ENCODE assay signal across 28 mouse cellular contexts in genomic region chr16:30447642-30448041, GRCm38 (mm10). TPM values are rescaled to one million over a fixed set of nuclear protein-coding genes. Genes with fewer than 3 reads are reported as not detected.
A peak's percentile ranks its signal among the peaks of the same experiment; 100 is the strongest.
DNase-seq lines count a peak whose midpoint lies in the region; ATAC-seq and TF ChIP-seq lines count a peak whose summit lies in the region.
"Had no signal": no experiment of that assay in that cellular context is flagged by ENCODE, and none has a peak within 500 bp of the region (broad histone marks: within the 10 kb centered on the region; RNA-seq: fewer than 3 reads in every experiment).

No protein-coding gene starts in this region.

- 48% methylated on average over 4 of the region's 4 CpGs for WGBS in heart, embryonic 10.5 days
- 36% methylated on average over 4 of the region's 4 CpGs for WGBS in heart, adult 2 months
- WGBS in thymus, adult 2 months, result 46% methylated on average over 4 of the region's 4 CpGs
- 40% methylated on average over 4 of the region's 4 CpGs for WGBS in liver, embryonic 12.5 days (ENCODE audit: insufficient replicate concordance)

- intact Hi-C loops in heart, adult 2 months (cut with DNase I), result no loop called here

- peaks cover 11% of the 10 kb centered on the region; the same call in 1 of the 2 replicates for H3K4me1 ChIP-seq in heart, embryonic 10.5 days
- no peaks in the 10 kb centered on the region for H3K4me1 ChIP-seq in heart, adult 2 months (ENCODE audit: control insufficient read depth, insufficient read depth, low read length)
- H3K4me1 ChIP-seq in thymus, adult 2 months (replicated peaks; ENCODE audit: control insufficient read depth, insufficient read depth, low read length), result peaks cover 5% of the 10 kb centered on the region
- peaks cover 32% of the 10 kb centered on the region for H3K4me1 ChIP-seq in liver, embryonic 12.5 days
- H3K4me1 ChIP-seq: stomach, embryonic 15.5 days had no signal

- TF ChIP-seq CTCF in heart, adult 2 months (IDR thresholded peaks at IDR 0.05), result no peak
- TF ChIP-seq CTCF in thymus, adult 2 months (IDR thresholded peaks at IDR 0.05; ENCODE audit: borderline replicate concordance, control insufficient read depth, extremely low read depth, insufficient read depth, low read length, poor library complexity), result no peak

- DNase-seq in heart, embryonic 10.5 days (ENCODE audit: low spot score), result peak; percentile 45
- DNase-seq in heart, adult 2 months, result no peak
- DNase-seq in thymus, adult 2 months, result no peak
- DNase-seq in thymus, postnatal 25 days, result no peak
- DNase-seq in frontal cortex, adult 2 months (ENCODE audit: extremely low spot score in 1 of 2, low spot score in 1 of 2), result no peak
- DNase-seq in adipocyte (ENCODE audit: low spot score), result no peak
- DNase-seq: adrenal gland, postnatal 25 days; cerebellum, adult 2 months; cerebellum, postnatal 14 days; gastrocnemius, postnatal 25 days; heart, postnatal 36 days; kidney, adult 9 months; kidney, postnatal 10 days; left cerebral cortex, postnatal 4 days; lung, adult 18-20 months; lung, postnatal 4 days; midbrain, embryonic 14.5 days; right cerebral cortex, postnatal 25 days; thymus, postnatal 36 days had no signal

- no peaks in the 10 kb centered on the region for H3K79me2 ChIP-seq in heart, adult 2 months (replicated peaks; ENCODE audit: control insufficient read depth, insufficient read depth, low read length)

- H3K27ac ChIP-seq in heart, embryonic 10.5 days, result no peak overlapping the region
- H3K27ac ChIP-seq in heart, adult 2 months, result no peak overlapping the region
- H3K27ac ChIP-seq in thymus, adult 2 months (ENCODE audit: control insufficient read depth, insufficient read depth, low read length), result peak overlapping the region; percentile 38; the same call in 1 of the 2 replicates
- H3K27ac ChIP-seq in liver, embryonic 12.5 days, result peak overlapping the region; percentile 27; the same call in 1 of the 2 replicates
- H3K27ac ChIP-seq: forebrain, embryonic 13.5 days; hindbrain, embryonic 14.5 days; stomach, embryonic 15.5 days had no signal

- no peak overlapping the region for H3K9ac ChIP-seq in heart, adult 2 months (ENCODE audit: low read depth, low read length)
- no peak overlapping the region for H3K9ac ChIP-seq in liver, embryonic 12.5 days
- H3K9ac ChIP-seq: forebrain, embryonic 13.5 days; hindbrain, embryonic 14.5 days; stomach, embryonic 15.5 days had no signal

- H3K36me3 ChIP-seq in heart, embryonic 10.5 days, result no peaks in the 10 kb centered on the region
- H3K36me3 ChIP-seq in heart, adult 2 months (ENCODE audit: control insufficient read depth, insufficient read depth, low read length), result no peaks in the 10 kb centered on the region
- no peaks in the 10 kb centered on the region for H3K36me3 ChIP-seq in thymus, adult 2 months (ENCODE audit: control insufficient read depth, insufficient read depth, low read length)
- no peaks in the 10 kb centered on the region for H3K36me3 ChIP-seq in liver, embryonic 12.5 days
- H3K36me3 ChIP-seq: G1E; stomach, embryonic 15.5 days had no signal

- ATAC-seq in liver, embryonic 12.5 days, result no peak
- peak; percentile 61 for ATAC-seq in megakaryocyte progenitor cell, adult 5-6 weeks (replicated peaks; ENCODE audit: poor library complexity)
- ATAC-seq: forebrain, embryonic 13.5 days; intestine, postnatal 0 days; lung, postnatal 0 days; Patski had no signal

- H3K27me3 ChIP-seq in heart, embryonic 10.5 days (ENCODE audit: insufficient read depth, poor library complexity, severe bottlenecking), result 0 out of 2 replicates have a peak, but pooled peaks cover 4% of the 10 kb centered on the region
- H3K27me3 ChIP-seq in heart, adult 2 months (ENCODE audit: control insufficient read depth, insufficient read depth, low read length), result no peaks in the 10 kb centered on the region
- no peaks in the 10 kb centered on the region for H3K27me3 ChIP-seq in thymus, adult 2 months (ENCODE audit: control insufficient read depth, insufficient read depth, low read length)
- peaks cover 8% of the 10 kb centered on the region; the same call in 1 of the 2 replicates for H3K27me3 ChIP-seq in liver, embryonic 12.5 days (replicated peaks)
- H3K27me3 ChIP-seq: forebrain, embryonic 13.5 days; Patski; stomach, embryonic 15.5 days had no signal

- no peak overlapping the region for H3K4me3 ChIP-seq in heart, embryonic 10.5 days
- no peak overlapping the region for H3K4me3 ChIP-seq in heart, adult 2 months
- H3K4me3 ChIP-seq in thymus, adult 2 months (ENCODE audit: control insufficient read depth, insufficient read depth, low read length), result no peak overlapping the region
- H3K4me3 ChIP-seq in liver, embryonic 12.5 days, result no peak overlapping the region
- H3K4me3 ChIP-seq: forebrain, embryonic 13.5 days; stomach, embryonic 15.5 days had no signal

- TF ChIP-seq EP300 in heart, adult 2 months (IDR thresholded peaks at IDR 0.05; ENCODE audit: insufficient read depth, low read depth, low read length), result no peak

- no peaks in the 10 kb centered on the region for H3K9me3 ChIP-seq in heart, embryonic 10.5 days
- H3K9me3 ChIP-seq in liver, embryonic 12.5 days (replicated peaks), result no peaks in the 10 kb centered on the region
- H3K9me3 ChIP-seq: forebrain, embryonic 13.5 days; G1E; stomach, embryonic 15.5 days had no signal

- peak overlapping the region; percentile 2; the same call in 1 of the 2 replicates for H3K4me2 ChIP-seq in liver, embryonic 12.5 days
- H3K4me2 ChIP-seq: forebrain, embryonic 13.5 days; hindbrain, embryonic 14.5 days; stomach, embryonic 15.5 days had no signal

- no peak for TF ChIP-seq POLR2A in heart, adult 2 months (IDR thresholded peaks at IDR 0.05; ENCODE audit: insufficient read depth, low read depth, low read length)
- no peak for TF ChIP-seq POLR2A in thymus, adult 2 months (IDR thresholded peaks at IDR 0.05; ENCODE audit: control insufficient read depth, extremely low read depth, insufficient read depth, low read length, poor library complexity)

RNA-seq across cellular contexts. Expression of gene Atp13a3, which starts 41.9 kb away (rescaled TPM):
- 12.3 and 13.1 TPM in 2 replicates for polyA plus RNA-seq in heart, embryonic 10.5 days (2016; fragmentation: Nextera tagmentation; extraction: Ambion mirVana)
- total RNA-seq in heart, adult 2 months (2021), result 10 to 100 TPM; 48.2 to 54.7 TPM
- 10.6 and 24.7 TPM in 2 replicates for polyA plus RNA-seq in heart, adult 2 months (2012; rRNA removed)
- polyA plus RNA-seq in thymus, adult 2 months (2012; rRNA removed), result 68.1 and 102 TPM in 2 replicates
- 17.7 and 18.5 TPM in 2 replicates for polyA plus RNA-seq in liver, embryonic 12.5 days (2016; fragmentation: Nextera tagmentation; extraction: Ambion mirVana)
- total RNA-seq in megakaryocyte progenitor cell, adult 5-6 weeks (2015), result 121 and 143 TPM in 2 replicates
- 70.9 and 100 TPM in 2 replicates for total RNA-seq in megakaryocyte progenitor cell, adult 5-6 weeks (2017)
- polyA plus RNA-seq in frontal cortex, adult 2 months (2012; rRNA removed), result 26.9 and 29.3 TPM in 2 replicates

Comparison
In these comparisons a context has a peak if more than half of its experiments do, and no peak if none do; other contexts are left out.
1. H3K27ac ChIP-seq: peak in thymus, adult 2 months (single experiment) and liver, embryonic 12.5 days (single experiment); none in heart, embryonic 10.5 days (single experiment) and heart, adult 2 months (single experiment).